Mouse (Mus musculus): ENCODE measurements around the gene 3425401B19Rik. TPM values are rescaled to one million over a fixed set of nuclear protein-coding genes. Genes with fewer than 3 reads are reported as not detected.

The 3425401B19Rik gene
- total RNA-seq, 2 experiments from 2014 or later: 0.08 TPM; not detected in 1

- DNase-seq (ENCODE audit: low spot score in 2 of 2): no peak
Observed at GRCm38 (mm10) chr14:32663099-32663498, 22.0 kb downstream of the 3425401B19Rik start.

DNA sequence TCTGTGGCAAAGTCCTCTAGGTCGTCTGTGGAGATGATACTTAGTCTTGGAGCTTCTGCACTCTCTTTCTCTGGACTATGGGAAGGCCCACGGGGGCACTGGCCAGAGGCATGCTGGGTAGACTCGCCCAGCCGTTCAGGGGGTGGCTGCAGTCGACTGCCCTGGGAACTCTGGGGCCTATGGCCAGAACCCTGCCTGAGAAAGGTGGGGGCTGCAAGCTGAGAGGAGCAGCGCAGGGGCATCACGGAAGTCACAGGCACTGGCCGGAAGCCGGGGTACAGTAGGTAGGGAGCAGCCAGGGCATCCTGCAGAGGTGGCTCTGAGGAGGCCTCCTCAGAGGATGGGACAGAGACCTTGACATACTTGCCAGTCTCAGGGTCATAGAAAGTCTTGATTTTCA, 25.3 kb downstream of the 3425401B19Rik start:
- no peak for DNase-seq (ENCODE audit: low spot score in 2 of 2)

DNA sequence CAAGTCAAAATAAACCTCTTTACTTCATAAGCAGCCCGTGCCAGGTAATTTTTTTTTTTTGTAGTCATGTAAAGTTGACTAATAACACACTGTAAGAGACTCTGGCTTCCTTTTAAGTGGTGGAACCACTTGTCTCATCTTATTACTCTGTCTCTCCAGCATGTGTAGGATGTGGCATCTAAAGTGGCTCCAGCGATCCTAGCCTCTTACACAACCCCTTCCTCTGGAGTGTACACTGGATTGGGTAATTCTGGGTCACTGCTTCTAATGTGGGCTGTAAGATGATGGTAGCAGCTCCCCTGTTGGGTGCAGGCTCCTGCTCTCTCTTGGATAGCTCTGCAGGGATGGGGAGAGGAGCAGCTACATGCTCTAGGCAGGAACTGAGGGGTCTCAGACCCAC, 46.6 kb downstream of the 3425401B19Rik start:
- DNase-seq (ENCODE audit: low spot score in 2 of 2): no peak

DNA sequence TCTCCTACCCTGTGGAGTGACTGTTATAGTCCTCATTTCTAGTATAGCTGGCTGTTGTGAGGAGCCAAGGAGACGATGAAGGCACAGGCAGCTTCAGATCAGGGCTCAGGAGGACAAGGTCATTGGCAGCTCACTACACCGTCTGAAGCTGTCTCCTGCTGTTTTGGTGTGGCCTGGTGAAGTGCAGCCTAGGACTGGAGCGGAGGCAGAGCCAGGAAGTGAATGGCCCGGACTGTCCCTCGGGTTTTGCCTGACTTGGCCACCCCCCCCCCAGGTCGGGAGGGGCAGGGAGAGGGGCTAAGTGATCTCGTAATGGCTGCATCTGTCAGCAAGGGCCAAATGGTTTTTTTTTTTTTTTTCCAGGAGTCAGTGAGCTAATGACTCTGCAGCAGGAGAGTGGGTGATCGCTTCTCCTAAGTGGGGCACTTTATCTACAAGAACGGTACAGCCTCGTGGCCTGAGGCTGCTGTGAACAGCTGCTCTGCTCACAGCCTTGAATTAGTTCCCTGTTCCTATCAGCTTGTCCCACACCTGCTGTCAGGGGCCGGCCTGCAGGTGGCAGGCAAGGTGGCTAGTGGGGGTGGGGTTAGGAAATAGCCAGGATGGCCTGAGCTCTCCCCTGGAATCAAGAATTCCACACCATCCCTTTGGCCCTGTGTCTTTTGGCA, 50.9 kb downstream of the 3425401B19Rik start:
- DNase-seq (ENCODE audit: low spot score in 2 of 2): no peak

DNA sequence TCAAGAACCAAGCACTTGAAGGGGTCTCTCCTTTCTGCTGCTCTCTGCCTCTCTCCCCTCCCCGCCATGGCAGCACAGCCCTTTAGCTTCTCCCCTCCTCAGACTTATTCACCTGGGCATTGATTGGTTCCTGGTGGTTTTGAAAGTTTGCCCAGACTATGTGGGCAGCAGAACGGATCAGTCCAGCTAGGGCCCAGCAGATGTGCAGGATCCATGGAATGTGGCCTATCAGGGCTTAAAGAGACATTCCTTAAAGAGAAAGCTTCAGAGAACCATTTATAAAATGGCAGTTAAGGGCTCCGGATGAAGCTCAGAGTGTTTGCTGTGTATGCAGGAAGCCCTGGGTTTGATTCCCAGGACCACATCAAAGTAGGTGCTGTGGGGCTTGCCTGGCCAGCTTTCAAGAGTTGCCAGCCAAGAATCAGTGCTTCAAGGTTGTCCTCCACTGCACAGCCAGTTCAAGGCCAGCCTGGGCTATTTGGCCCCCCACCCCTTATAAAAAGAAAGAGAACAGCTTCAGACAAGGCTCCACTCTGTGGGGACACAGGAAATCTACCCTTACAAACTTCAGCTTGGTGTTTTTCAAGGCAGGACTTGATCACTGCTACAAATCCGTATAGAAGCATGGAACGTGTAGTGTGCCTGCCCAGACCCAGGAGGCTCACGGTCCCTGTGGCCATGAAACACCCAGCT, 52.0 kb downstream of the 3425401B19Rik start:
- no peak for DNase-seq (ENCODE audit: low spot score in 2 of 2)

DNA sequence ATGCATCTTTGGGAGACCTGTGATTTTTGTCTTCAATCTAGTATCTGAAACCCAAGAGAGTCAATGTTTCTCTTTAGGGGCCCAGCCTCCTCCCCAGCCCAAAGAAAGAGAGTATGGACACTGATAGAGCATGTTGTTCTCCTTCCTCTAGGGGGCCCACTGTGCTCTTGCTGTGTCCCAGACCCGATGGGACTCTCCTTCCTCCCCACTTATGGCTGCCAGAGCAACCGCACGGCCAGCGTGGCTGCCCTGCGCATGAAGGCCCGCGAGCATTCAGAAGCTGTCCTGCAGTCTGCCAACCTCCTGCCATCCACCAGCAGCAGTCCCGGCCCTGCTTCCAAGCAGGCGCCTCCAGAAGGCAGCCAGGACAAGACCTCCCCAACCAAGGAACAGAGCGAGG, 56.5 kb downstream of the 3425401B19Rik start:
- no peak for DNase-seq (ENCODE audit: low spot score in 2 of 2)

DNA sequence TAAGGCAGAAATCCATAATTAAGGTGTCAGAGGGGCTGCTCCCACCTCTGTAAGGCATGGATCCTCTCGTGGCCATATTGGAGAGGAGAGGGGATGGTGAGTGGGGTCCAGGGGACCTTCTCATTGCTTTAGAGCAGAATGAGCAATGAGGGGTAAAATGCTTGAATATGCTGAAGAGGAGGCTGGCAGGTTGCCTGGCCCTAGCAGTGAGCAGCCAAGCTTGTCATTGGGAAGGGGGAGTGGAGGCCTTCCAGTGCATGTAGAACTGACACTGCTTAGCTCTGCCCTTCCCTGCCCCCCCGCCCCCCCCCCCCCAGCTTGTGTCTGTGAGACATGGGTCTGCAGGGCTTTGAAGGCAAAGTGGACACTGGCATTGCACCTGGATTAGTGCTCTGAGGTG, 57.8 kb downstream of the 3425401B19Rik start:
- DNase-seq (ENCODE audit: low spot score in 2 of 2): no peak

- no peak for DNase-seq (ENCODE audit: low spot score in 2 of 2)
Observed at GRCm38 (mm10) chr14:32624811-32625210, 60.3 kb downstream of the 3425401B19Rik start.

- DNase-seq (ENCODE audit: low spot score in 2 of 2): no peak
Observed at GRCm38 (mm10) chr14:32624245-32624644, 60.8 kb downstream of the 3425401B19Rik start.

DNA sequence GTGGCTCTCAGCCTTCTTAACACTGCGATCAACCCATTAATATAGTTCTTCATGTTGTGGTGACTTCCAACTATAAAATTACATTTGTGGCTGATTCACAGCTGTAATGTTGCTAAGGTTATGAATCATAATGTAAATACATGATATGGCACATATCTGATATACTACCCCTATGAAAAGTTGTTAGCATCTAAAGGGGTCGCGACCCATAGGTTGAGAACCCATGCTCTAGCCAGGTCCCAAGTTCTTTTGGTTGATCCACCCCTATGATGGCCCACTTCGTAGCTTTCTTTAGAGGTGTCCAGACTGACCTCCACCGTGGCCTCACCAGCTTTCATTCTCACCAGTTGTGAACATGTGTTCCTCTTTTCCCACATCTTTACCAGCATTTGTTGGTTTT, 67.8 kb downstream of the 3425401B19Rik start:
- no peak for DNase-seq (ENCODE audit: low spot score in 2 of 2)

- DNase-seq (ENCODE audit: low spot score in 2 of 2): peak in 1 of 2 experiments; percentile 63
Observed at GRCm38 (mm10) chr14:32609392-32609791, 75.7 kb downstream of the 3425401B19Rik start.

Other genes starting within 250 kb of the 3425401B19Rik start
- gene Slc18a3, start 220.4 kb downstream of the 3425401B19Rik start, total RNA-seq (2021): not detected
- not detected for gene Chat, start 219.3 kb downstream of the 3425401B19Rik start, total RNA-seq (2021)
- 10 to 100 TPM; 20.8 to 24.9 TPM for gene Ercc6, start 171.8 kb downstream of the 3425401B19Rik start, total RNA-seq (2021)
- gene Prrxl1, start 85.9 kb downstream of the 3425401B19Rik start, total RNA-seq (2021): under 1 TPM; 0.18 to 0.35 TPM
- under 1 TPM; 0.57 to 0.71 TPM for gene Tmem273, start 100.7 kb upstream of the 3425401B19Rik start, total RNA-seq (2021)
- gene Fam170b, start 148.7 kb upstream of the 3425401B19Rik start, total RNA-seq (2021): not detected
- 1 to 10 TPM; 3.6 to 4.3 TPM for gene Vstm4, start 171.5 kb upstream of the 3425401B19Rik start, total RNA-seq (2021)

Measured in layer of hippocampus, adult 18-20 months (tissue).